Mouse (Mus musculus) layer of hippocampus, adult 11-12 months (tissue): ENCODE measurements around the gene Fgb.

ENCODE experiments used
- DNase-seq: peaks from one replicate; pipeline ENCODE4 v3.0.0; 2022; ENCODE audit warnings: low spot score

The Fgb gene

GRCm38 (mm10) chr3:83049680-83050079 lies at the start of gene Fgb:
Fgb (minus strand) TSS chr3:83049863.
- no peak for DNase-seq

- DNase-seq = no peak
Observed at GRCm38 (mm10) chr3:83099139-83099538, 49.5 kb upstream of the Fgb start.

GRCm38 (mm10) chr3:83098546-83099034 lies 48.9 kb upstream of the Fgb start:
- DNase-seq = no peak

GRCm38 (mm10) chr3:83097586-83097985 lies 47.9 kb upstream of the Fgb start:
- no peak for DNase-seq

GRCm38 (mm10) chr3:83080567-83081055 lies 30.9 kb upstream of the Fgb start:
- DNase-seq = peak; percentile 75

- DNase-seq = peak; percentile 37
Observed at GRCm38 (mm10) chr3:83076563-83076962, 26.9 kb upstream of the Fgb start.

GRCm38 (mm10) chr3:83070231-83070630 lies 20.6 kb upstream of the Fgb start:
- no peak for DNase-seq

- no peak for DNase-seq
Observed at GRCm38 (mm10) chr3:83068869-83069268, 19.2 kb upstream of the Fgb start.

GRCm38 (mm10) chr3:83067920-83068319 lies 18.3 kb upstream of the Fgb start:
- DNase-seq = no peak

- DNase-seq = no peak
Observed at GRCm38 (mm10) chr3:83057046-83057445, 7.4 kb upstream of the Fgb start.

- peak; percentile 98 for DNase-seq
Observed at GRCm38 (mm10) chr3:83055281-83056038, 5.8 kb upstream of the Fgb start, which contains the start of gene Plrg1. Plrg1 (plus strand) TSS chr3:83055522.

GRCm38 (mm10) chr3:83054759-83055158 lies 5.1 kb upstream of the Fgb start:
- no peak for DNase-seq

- DNase-seq = peak; percentile 53
Observed at GRCm38 (mm10) chr3:83053758-83054157, 4.1 kb upstream of the Fgb start.

GRCm38 (mm10) chr3:83053126-83053525 lies 3.5 kb upstream of the Fgb start:
- no peak for DNase-seq

- no peak for DNase-seq
Observed at GRCm38 (mm10) chr3:83052102-83052501, 2.4 kb upstream of the Fgb start.

GRCm38 (mm10) chr3:83050661-83051060 lies 998 bp upstream of the Fgb start:
- no peak for DNase-seq

GRCm38 (mm10) chr3:83046649-83047048 lies 3.0 kb downstream of the Fgb start:
- DNase-seq = no peak

GRCm38 (mm10) chr3:83042451-83042850 lies 7.2 kb downstream of the Fgb start:
- no peak for DNase-seq

GRCm38 (mm10) chr3:83039666-83040065 lies 10.0 kb downstream of the Fgb start:
- no peak for DNase-seq

GRCm38 (mm10) chr3:83038865-83039264 lies 10.8 kb downstream of the Fgb start:
- no peak for DNase-seq

GRCm38 (mm10) chr3:83033801-83034200 lies 15.9 kb downstream of the Fgb start:
- DNase-seq = no peak

GRCm38 (mm10) chr3:83032746-83033308 lies 16.8 kb downstream of the Fgb start:
- no peak for DNase-seq

- DNase-seq = no peak
Observed at GRCm38 (mm10) chr3:83030331-83030730, 19.3 kb downstream of the Fgb start.
